Mouse (Mus musculus): ENCODE measurements around the gene Wdr73.

The Wdr73 gene

GRCm38 (mm10) chr7:80894815-80895519, 6.1 kb downstream of the Wdr73 start:
- in situ Hi-C loops (cut with MseI, MboI), result no loop called here

GRCm38 (mm10) chr7:80894196-80894595, 6.9 kb downstream of the Wdr73 start:
- in situ Hi-C loops (cut with MseI, MboI), result no loop called here

- in situ Hi-C loops (cut with MseI, MboI), result no loop called here
Observed at GRCm38 (mm10) chr7:80893753-80894129, 7.3 kb downstream of the Wdr73 start.

GRCm38 (mm10) chr7:80893086-80893752, 7.8 kb downstream of the Wdr73 start:
- in situ Hi-C loops (cut with MseI, MboI), result no loop called here

GRCm38 (mm10) chr7:80889841-80890241, 11.2 kb downstream of the Wdr73 start:
- in situ Hi-C loops (cut with MseI, MboI), result loop anchor here (10.0 kb wide), 2 partner anchors 175 to 265 kb away; no protein-coding TSS in a partner anchor

- in situ Hi-C loops (cut with MseI, MboI), result loop anchor here (10.0 kb wide), 2 partner anchors 176 to 266 kb away; no protein-coding TSS in a partner anchor
Observed at GRCm38 (mm10) chr7:80889021-80889511, 12.0 kb downstream of the Wdr73 start.

GRCm38 (mm10) chr7:80888595-80888994, 12.5 kb downstream of the Wdr73 start:
- in situ Hi-C loops (cut with MseI, MboI), result loop anchor here (10.0 kb wide), 2 partner anchors 176 to 266 kb away; no protein-coding TSS in a partner anchor

GRCm38 (mm10) chr7:80885666-80886065, 15.4 kb downstream of the Wdr73 start:
- in situ Hi-C loops (cut with MseI, MboI), result loop anchor here (10.0 kb wide), 2 partner anchors 179 to 269 kb away; no protein-coding TSS in a partner anchor

GRCm38 (mm10) chr7:80882830-80883505, 18.1 kb downstream of the Wdr73 start:
- in situ Hi-C loops (cut with MseI, MboI), result loop anchor here (10.0 kb wide), 2 partner anchors 182 to 272 kb away; no protein-coding TSS in a partner anchor

- in situ Hi-C loops (cut with MseI, MboI), result no loop called here
Observed at GRCm38 (mm10) chr7:80875727-80876126, 25.3 kb downstream of the Wdr73 start.

GRCm38 (mm10) chr7:80873631-80874030, 27.4 kb downstream of the Wdr73 start:
- in situ Hi-C loops (cut with MseI, MboI), result no loop called here

GRCm38 (mm10) chr7:80873038-80873437, 28.0 kb downstream of the Wdr73 start:
- in situ Hi-C loops (cut with MseI, MboI), result no loop called here

- in situ Hi-C loops (cut with MseI, MboI), result no loop called here
Observed at GRCm38 (mm10) chr7:80868686-80869085, 32.4 kb downstream of the Wdr73 start.

GRCm38 (mm10) chr7:80866514-80867147, 34.4 kb downstream of the Wdr73 start:
- in situ Hi-C loops (cut with MseI, MboI), result no loop called here

- in situ Hi-C loops (cut with MseI, MboI), result no loop called here
Observed at GRCm38 (mm10) chr7:80865521-80865920, 35.5 kb downstream of the Wdr73 start.

GRCm38 (mm10) chr7:80864831-80865230, 36.2 kb downstream of the Wdr73 start:
- in situ Hi-C loops (cut with MseI, MboI), result no loop called here

- in situ Hi-C loops (cut with MseI, MboI), result no loop called here
Observed at GRCm38 (mm10) chr7:80864151-80864550, 36.9 kb downstream of the Wdr73 start.

GRCm38 (mm10) chr7:80863520-80863919, 37.5 kb downstream of the Wdr73 start:
- in situ Hi-C loops (cut with MseI, MboI), result no loop called here

- in situ Hi-C loops (cut with MseI, MboI), result no loop called here
Observed at GRCm38 (mm10) chr7:80862475-80862874, 38.6 kb downstream of the Wdr73 start.

GRCm38 (mm10) chr7:80860729-80861274, 40.3 kb downstream of the Wdr73 start, which contains the start of gene Zscan2:
Gene Zscan2 (plus strand): TSS chr7:80860920.
- in situ Hi-C loops (cut with MseI, MboI), result no loop called here

GRCm38 (mm10) chr7:80860227-80860626, 40.8 kb downstream of the Wdr73 start:
- in situ Hi-C loops (cut with MseI, MboI), result no loop called here

Measured in mouse trophoblast stem cell (cell line).